Mouse (Mus musculus): ENCODE measurements around the gene Hacd1. TPM values are rescaled to one million over a fixed set of nuclear protein-coding genes. Genes with fewer than 3 reads are reported as not detected.

Gene Hacd1
- 471 and 532 TPM in 2 replicates for polyA plus RNA-seq (2015; fragmentation: Nextera tagmentation; extraction: Ambion mirVana)

DNA sequence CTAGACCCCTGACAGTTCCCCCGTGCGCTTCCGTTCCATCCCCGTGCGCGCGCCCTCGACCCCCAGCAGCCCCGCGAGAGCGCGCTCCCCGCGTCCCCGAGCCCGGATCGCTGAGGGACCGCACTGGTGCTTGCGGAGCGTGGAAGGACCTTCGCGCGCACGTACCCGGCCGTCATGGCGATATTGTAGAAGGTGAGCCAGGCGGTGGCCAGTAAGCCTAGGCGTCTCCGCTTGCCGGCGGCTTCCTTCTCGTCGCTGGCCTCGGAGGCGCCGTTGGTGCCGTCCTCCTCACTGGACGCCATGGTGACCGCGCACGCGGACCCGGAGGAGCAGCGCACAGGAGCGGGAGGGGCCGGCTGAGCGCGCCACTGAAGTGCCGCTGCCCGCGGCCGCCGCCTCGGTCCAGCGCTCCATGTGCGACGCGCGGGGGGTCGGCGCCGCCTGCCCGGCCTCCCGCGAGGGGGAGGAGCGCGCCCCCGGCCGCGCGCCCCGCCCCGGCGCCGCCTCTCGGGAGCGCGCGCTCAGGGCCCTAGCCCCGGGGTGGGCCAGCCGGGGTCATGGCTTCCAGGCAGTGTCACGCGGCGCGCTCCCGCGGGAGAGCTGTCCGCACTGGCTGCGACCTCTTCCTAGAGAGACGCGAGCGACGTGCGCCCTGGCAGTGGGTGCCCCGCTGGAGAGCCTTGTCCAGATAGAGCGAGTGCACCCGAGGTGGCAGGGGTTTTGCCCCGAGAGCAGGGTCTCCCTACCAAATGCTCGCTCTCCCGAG, at the start of gene Hacd1:
Hacd1 (minus strand) TSS at position 570 of the 766 bp plus-strand sequence.

DNA sequence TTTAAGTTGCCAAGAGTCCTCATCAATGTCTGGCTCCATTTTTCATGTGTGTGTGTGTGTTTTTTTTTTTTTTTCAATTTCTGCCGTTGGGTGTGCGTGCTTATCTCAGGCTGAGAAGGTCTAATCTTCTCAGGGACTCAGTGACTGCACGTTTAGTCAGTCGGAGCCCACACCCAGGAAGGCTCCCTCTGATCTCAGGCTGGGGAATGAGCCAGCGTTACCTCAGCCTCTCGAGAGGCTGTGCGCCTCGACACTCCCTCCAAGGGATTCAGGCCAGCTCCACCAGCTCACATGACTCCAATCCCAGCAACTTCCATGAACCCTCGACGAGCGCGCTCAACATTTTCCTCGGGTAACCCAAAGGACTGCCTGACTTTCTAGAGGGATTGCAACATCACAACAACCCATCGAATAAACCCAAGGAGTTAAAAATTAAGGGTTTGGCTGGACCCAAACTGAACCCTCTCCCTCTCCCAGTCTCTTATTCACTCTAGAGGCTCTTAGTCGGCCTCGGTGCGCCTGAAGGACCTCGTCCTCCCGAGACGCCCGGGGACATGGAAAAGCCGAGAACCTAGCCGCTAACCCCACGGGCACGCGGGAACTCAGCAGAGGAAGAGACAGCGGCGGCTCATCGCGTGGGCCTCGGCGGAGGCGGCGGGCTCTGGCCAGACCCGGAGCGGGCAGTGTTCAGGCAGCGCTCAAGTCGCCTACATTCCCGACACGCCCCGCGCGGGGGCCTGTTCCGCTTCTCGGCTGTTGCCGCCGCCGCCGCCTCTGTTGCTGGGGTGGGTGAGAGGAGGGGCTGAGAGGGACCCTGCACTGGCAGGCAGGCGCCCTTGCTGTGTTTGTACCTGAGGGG, 17.7 kb upstream of the Hacd1 start, which contains the start of gene Stam:
Stam (plus strand) TSS at position 737 of the 859 bp plus-strand sequence.

Other genes with a start within 250 kb of the Hacd1 start
- 46.3 and 50.0 TPM in 2 replicates for gene Stam, start 18.0 kb upstream of the Hacd1 start, polyA plus RNA-seq (2015; fragmentation: Nextera tagmentation; extraction: Ambion mirVana)
- gene Tmem236, start 118.4 kb upstream of the Hacd1 start, polyA plus RNA-seq (2015; fragmentation: Nextera tagmentation; extraction: Ambion mirVana) = 0.12 and 0.13 TPM in 2 replicates
- gene Mrc1, start 173.3 kb upstream of the Hacd1 start, polyA plus RNA-seq (2015; fragmentation: Nextera tagmentation; extraction: Ambion mirVana) = 14.0 and 21.0 TPM in 2 replicates

All from skeletal muscle tissue, postnatal 0 days (tissue).